Mouse (Mus musculus) heart, embryonic 13.5 days (tissue): ENCODE results near the gene Ndufs1. TPM values are rescaled to one million over a fixed set of nuclear protein-coding genes. Genes with fewer than 3 reads are reported as not detected.

Source experiments
- ATAC-seq: fragments of 200-750 bp; cut with Nextera tagmentation; 2 replicates; pipeline ENCODE4 v1.8.0; 2017; ENCODE audit warnings: moderate TSS enrichment; ENCODE audit not compliant: insufficient number of reproducible peaks, low FRiP score, low TSS enrichment; ENCODE audit errors: extremely low read depth
- H3K27ac ChIP-seq: fragments of 300-500 bp; sonication (generic); replicated peaks from 2 replicates; pipeline ENCODE4 v1.5.1; 2015; ENCODE audit warnings: moderate library complexity, mild to moderate bottlenecking, inconsistent platforms
- H3K27me3 ChIP-seq: fragments of 300-500 bp; sonication (generic); replicated peaks from 2 replicates; pipeline ENCODE4 v1.6.1; 2015; ENCODE audit warnings: mild to moderate bottlenecking, inconsistent platforms
- H3K36me3 ChIP-seq: fragments of 300-500 bp; sonication (generic); 2 replicates; pipeline ENCODE4 v1.6.1; 2015; ENCODE audit warnings: mild to moderate bottlenecking, inconsistent platforms
- H3K4me1 ChIP-seq: fragments of 300-500 bp; sonication (generic); 2 replicates; pipeline ENCODE4 v1.6.1; 2015; ENCODE audit warnings: inconsistent platforms
- H3K4me2 ChIP-seq: fragments of 300-500 bp; sonication (generic); 2 replicates; pipeline ENCODE4 v1.6.1; 2015; ENCODE audit warnings: inconsistent platforms, mild to moderate bottlenecking, moderate library complexity
- H3K4me3 ChIP-seq: fragments of 300-500 bp; sonication (generic); 2 replicates; pipeline ENCODE4 v1.5.1; 2015; ENCODE audit warnings: moderate library complexity, mild to moderate bottlenecking, inconsistent platforms
- H3K9ac ChIP-seq: fragments of 300-500 bp; sonication (generic); 2 replicates; pipeline ENCODE4 v1.6.1; 2015; ENCODE audit warnings: inconsistent platforms, mild to moderate bottlenecking, moderate library complexity
- H3K9me3 ChIP-seq: fragments of 300-500 bp; sonication (generic); 2 replicates; pipeline ENCODE4 v1.6.1; 2016; ENCODE audit warnings: inconsistent platforms
- WGBS: fragments of 180-500 bp; shearing (Covaris S2); methylation state at CpG from one replicate; pipeline ENCODE4 v1.1.7; 2015; ENCODE audit warnings: mixed read lengths; 5-methylcytosine and 5-hydroxymethylcytosine counted together
- polyA plus RNA-seq: library from polyadenylated mRNA; unstranded; fragments of >200 nt; fragmentation: Nextera tagmentation; extraction: Ambion mirVana; gene quantifications from 2 replicates; pipeline ENCODE4 v1.2.1, GENCODE M21; 2015

Ndufs1 gene
- polyA plus RNA-seq, 1 experiment from 2014 or later = 299 TPM

DNA sequence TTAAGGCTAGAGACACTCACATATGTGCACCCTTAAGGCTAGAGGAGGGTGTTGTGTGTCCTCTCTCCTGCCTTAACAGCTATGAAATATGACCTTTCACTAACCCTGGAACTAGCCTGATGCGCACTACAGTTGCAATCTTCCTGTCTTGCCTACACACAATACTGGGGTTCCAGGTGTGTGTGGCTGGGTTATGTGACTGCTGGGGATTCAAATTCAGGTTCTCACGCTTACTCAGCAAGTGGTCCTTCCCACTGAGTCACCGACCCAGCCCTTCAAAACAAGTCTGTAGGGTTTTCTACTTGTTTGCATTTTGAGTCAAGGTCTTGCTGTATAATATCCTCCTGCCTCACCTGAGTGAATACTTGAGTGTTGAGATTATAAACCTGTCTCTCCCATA, 42.1 kb downstream of the Ndufs1 start:
- 78% methylated on average over 3 of the region's 3 CpGs for WGBS
- Histone ChIP-seq H3K36me3 (peaks cover 19% of the 10 kb centered on the region), H3K9ac (no peak overlapping the region), H3K4me3 (no peak overlapping the region), H3K4me1 (peaks cover 10% of the 10 kb centered on the region), H3K27ac (no peak overlapping the region), H3K27me3 (no peaks in the 10 kb centered on the region), H3K9me3 (no peaks in the 10 kb centered on the region), H3K4me2 (no peak overlapping the region)
- ATAC-seq = no peak

DNA sequence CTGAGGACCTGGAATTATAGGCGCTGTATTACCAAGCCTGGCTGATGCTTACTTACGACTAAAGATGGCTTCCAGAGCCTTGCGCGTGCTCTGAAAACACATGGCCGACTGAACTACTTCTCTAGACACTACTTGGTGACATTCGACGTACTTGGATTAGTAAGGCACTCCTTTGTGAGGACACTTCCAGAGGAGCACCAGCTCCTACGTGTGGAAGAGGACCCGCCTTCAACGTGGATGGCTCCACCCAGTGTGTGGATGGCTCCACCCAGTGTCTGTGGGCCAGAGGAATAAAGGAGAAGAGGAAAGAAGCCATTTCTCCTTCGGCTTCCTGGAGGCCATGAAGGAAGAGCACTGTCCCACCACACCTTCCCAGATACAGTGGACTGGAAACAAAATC, 44.9 kb downstream of the Ndufs1 start:
- Histone ChIP-seq H3K4me2 (no peak overlapping the region), H3K4me1 (peaks cover 10% of the 10 kb centered on the region), H3K36me3 (peaks cover 20% of the 10 kb centered on the region), H3K27me3 (no peaks in the 10 kb centered on the region), H3K27ac (no peak overlapping the region), H3K4me3 (no peak overlapping the region), H3K9me3 (no peaks in the 10 kb centered on the region), H3K9ac (no peak overlapping the region)
- WGBS = 87% methylated on average over 11 of the region's 11 CpGs
- ATAC-seq = no peak

GRCm38 (mm10) chr1:63130883-63131282, 45.8 kb downstream of the Ndufs1 start:
- peaks cover 26% of the 10 kb centered on the region for H3K36me3 ChIP-seq
- H3K9ac ChIP-seq = no peak overlapping the region
- no peak for ATAC-seq
- H3K4me1 ChIP-seq = peaks cover 10% of the 10 kb centered on the region
- H3K4me2 ChIP-seq = no peak overlapping the region
- H3K9me3 ChIP-seq = no peaks in the 10 kb centered on the region
- no peak overlapping the region for H3K27ac ChIP-seq
- no peaks in the 10 kb centered on the region for H3K27me3 ChIP-seq
- WGBS = 74% methylated on average over 2 of the region's 2 CpGs
- no peak overlapping the region for H3K4me3 ChIP-seq

GRCm38 (mm10) chr1:63129857-63130690, 46.6 kb downstream of the Ndufs1 start:
- peaks cover 34% of the 10 kb centered on the region for H3K36me3 ChIP-seq
- peak; percentile 62 for ATAC-seq
- peak overlapping the region; percentile 49 for H3K4me3 ChIP-seq
- peaks cover 10% of the 10 kb centered on the region for H3K4me1 ChIP-seq
- no peaks in the 10 kb centered on the region for H3K27me3 ChIP-seq
- no peaks in the 10 kb centered on the region for H3K9me3 ChIP-seq
- H3K9ac ChIP-seq = peak overlapping the region; percentile 77
- WGBS = 14% methylated on average over 18 of the region's 18 CpGs
- 0 out of 2 replicates have a peak overlapping the region, but pooled peaks have one; percentile 53 for H3K27ac ChIP-seq
- H3K4me2 ChIP-seq = peak overlapping the region; percentile 76

GRCm38 (mm10) chr1:63129273-63129672, 47.4 kb downstream of the Ndufs1 start:
- peaks cover 40% of the 10 kb centered on the region for H3K36me3 ChIP-seq
- no peak overlapping the region for H3K9ac ChIP-seq
- H3K4me1 ChIP-seq = peaks cover 10% of the 10 kb centered on the region
- WGBS = 71% methylated on average over 3 of the region's 3 CpGs
- no peak for ATAC-seq
- H3K27ac ChIP-seq = no peak overlapping the region
- H3K27me3 ChIP-seq = no peaks in the 10 kb centered on the region
- H3K4me2 ChIP-seq = peak overlapping the region; percentile 76
- no peaks in the 10 kb centered on the region for H3K9me3 ChIP-seq
- peak overlapping the region; percentile 49; the same call in 1 of the 2 replicates for H3K4me3 ChIP-seq

- ATAC-seq = no peak
- H3K4me1 ChIP-seq = peaks cover 10% of the 10 kb centered on the region
Measured at GRCm38 (mm10) chr1:63126206-63126605, 50.4 kb downstream of the Ndufs1 start.

DNA sequence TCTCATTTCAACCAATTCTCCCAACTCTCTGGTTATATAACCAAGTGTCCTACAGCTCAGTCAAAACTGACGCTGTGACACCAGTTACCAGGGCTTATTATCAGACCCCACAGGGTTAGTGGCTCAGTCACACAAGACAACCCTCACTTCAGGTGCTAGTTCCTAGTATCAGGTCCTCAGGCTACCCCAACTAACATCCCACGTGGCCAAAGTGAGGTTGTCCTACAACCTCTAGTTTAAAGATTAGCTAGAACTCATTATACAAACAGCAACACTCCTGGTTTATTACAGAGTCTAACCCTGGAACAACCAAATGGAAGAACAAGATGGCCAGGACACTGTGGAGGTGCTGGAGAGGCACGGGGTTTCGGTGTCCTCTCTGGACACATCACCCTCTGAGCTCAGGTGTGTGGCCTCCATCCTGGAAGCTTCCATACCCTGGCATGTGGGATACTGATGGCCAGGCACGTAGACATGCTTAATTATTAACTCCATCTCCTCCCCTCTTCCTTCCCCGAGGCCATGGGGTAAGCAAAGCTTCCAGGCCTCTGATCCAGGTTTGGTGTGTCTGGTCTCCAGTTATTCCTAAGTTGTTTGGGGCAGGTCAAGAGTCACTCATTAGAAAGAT, 52.7 kb downstream of the Ndufs1 start:
- Histone ChIP-seq H3K4me1 (no peaks in the 10 kb centered on the region; the same call in 1 of the 2 replicates), H3K36me3 (peaks cover 85% of the 10 kb centered on the region), H3K9ac (no peak overlapping the region), H3K9me3 (0 out of 2 replicates have a peak, but pooled peaks cover 3% of the 10 kb centered on the region), H3K4me2 (no peak overlapping the region), H3K27ac (no peak overlapping the region), H3K4me3 (no peak overlapping the region), H3K27me3 (no peaks in the 10 kb centered on the region)
- ATAC-seq = no peak
- 82% methylated on average over 6 of the region's 6 CpGs for WGBS

More at GRCm38 (mm10) chr1:63126206-63126605, 50.4 kb downstream of the Ndufs1 start:
- Histone ChIP-seq H3K4me2 (no peak overlapping the region), H3K4me3 (no peak overlapping the region), H3K27ac (no peak overlapping the region), H3K9ac (no peak overlapping the region), H3K36me3 (peaks cover 63% of the 10 kb centered on the region), H3K27me3 (no peaks in the 10 kb centered on the region), H3K9me3 (no peaks in the 10 kb centered on the region)
- WGBS = 90% methylated on average over 3 of the region's 3 CpGs

DNA sequence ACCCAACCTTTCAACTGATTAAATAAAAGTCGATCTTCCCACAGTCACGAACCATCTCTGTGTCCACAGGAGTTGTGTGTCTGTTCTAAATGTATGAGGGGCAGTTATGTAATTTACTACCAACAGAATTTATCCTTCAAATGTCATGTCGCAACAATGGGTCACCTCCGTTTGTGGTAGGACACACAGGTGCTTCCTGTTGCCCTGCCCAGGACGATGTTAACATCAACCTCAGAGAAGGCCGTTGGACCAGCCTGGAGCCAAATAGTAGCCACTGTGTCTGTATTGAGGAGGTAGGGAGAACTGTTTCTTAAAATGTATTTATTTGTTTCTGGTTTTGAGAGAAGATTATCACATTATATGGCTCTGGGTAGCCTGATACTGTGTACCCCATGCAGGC, 54.6 kb downstream of the Ndufs1 start:
- 89% methylated on average over 6 of the region's 6 CpGs for WGBS
- ATAC-seq = no peak

DNA sequence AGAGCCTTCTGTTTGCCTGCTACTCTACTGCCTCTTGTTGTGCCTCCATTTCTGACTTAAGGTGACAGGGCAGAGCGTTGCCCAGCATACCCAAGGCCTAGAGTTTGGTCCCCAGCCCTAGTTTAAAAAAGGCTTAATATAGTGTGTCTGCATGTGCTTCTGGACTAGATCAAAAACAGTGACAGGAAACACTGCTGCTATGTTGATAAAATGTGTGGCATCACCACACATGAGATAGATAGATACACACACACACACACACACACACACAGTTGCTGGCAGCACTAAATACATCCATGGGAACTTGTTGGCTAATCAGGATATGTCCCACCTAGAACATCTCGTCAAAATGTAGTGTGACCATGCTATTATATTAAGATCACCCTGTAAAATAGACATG, 56.3 kb downstream of the Ndufs1 start:
- no peak for ATAC-seq

More for the DNA sequence above, 54.6 kb downstream of the Ndufs1 start:
- Histone ChIP-seq H3K36me3 (peaks cover 86% of the 10 kb centered on the region), H3K27me3 (no peaks in the 10 kb centered on the region), H3K4me1 (peaks cover 4% of the 10 kb centered on the region; the same call in 1 of the 2 replicates), H3K9me3 (0 out of 2 replicates have a peak, but pooled peaks cover 3% of the 10 kb centered on the region), H3K27ac (no peak overlapping the region), H3K4me2 (no peak overlapping the region), H3K4me3 (no peak overlapping the region), H3K9ac (no peak overlapping the region)

DNA sequence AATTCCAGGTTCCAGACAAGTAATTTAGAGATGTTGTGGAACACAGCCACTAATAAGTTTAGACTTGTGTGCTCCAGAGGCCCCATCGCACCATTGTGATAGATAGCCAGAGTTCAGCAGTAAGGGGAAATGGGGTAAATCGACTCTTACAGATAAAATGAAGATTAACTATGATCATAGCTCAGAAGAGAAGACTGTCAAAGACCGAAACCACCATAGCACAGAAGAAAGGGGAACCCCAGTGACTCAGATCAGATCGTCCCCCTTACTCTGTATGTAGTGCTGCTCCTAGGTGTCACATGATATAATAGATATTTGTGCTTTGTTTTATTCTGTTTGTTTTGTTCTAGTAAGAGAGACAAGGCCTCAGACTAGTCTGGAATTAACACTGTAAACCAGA, 57.0 kb downstream of the Ndufs1 start:
- Histone ChIP-seq H3K4me1 (peaks cover 21% of the 10 kb centered on the region), H3K9me3 (0 out of 2 replicates have a peak, but pooled peaks cover 3% of the 10 kb centered on the region), H3K4me2 (no peak overlapping the region), H3K27ac (no peak overlapping the region), H3K36me3 (peaks cover 70% of the 10 kb centered on the region), H3K4me3 (no peak overlapping the region), H3K9ac (no peak overlapping the region), H3K27me3 (no peaks in the 10 kb centered on the region)
- no peak for ATAC-seq
- 88% methylated on average over 4 of the region's 4 CpGs for WGBS

More for the DNA sequence above, 56.3 kb downstream of the Ndufs1 start:
- Histone ChIP-seq H3K9me3 (0 out of 2 replicates have a peak, but pooled peaks cover 3% of the 10 kb centered on the region), H3K27me3 (no peaks in the 10 kb centered on the region), H3K9ac (no peak overlapping the region), H3K4me1 (peaks cover 20% of the 10 kb centered on the region), H3K36me3 (peaks cover 75% of the 10 kb centered on the region), H3K27ac (no peak overlapping the region), H3K4me2 (no peak overlapping the region), H3K4me3 (no peak overlapping the region)
- WGBS = 81% methylated on average over 2 of the region's 2 CpGs

DNA sequence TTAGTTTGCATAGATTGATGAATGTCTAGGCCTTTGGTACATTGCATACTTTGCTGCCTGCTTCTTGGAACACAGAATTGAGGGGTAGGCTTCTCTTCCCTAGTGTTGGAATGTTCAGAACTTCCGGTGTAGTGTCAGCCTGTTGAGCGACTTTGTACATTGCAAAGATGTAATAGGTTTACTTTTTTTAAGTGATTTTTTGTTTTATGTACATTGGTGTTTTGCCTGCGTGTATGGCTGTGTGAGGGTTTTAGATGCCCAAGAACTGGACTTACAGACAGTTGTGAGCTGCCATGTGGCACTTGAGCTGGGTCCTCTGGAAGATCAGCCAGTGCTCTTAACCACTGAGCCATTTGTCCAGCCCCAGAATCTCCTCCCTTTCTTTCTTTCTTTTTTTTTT, 61.1 kb downstream of the Ndufs1 start:
- no peaks in the 10 kb centered on the region for H3K27me3 ChIP-seq
- peak overlapping the region; percentile 95 for H3K4me3 ChIP-seq
- 33% methylated on average over 3 of the region's 3 CpGs for WGBS
- H3K36me3 ChIP-seq = peaks cover 30% of the 10 kb centered on the region
- peak overlapping the region; percentile 100 for H3K9ac ChIP-seq
- no peaks in the 10 kb centered on the region for H3K9me3 ChIP-seq
- peak overlapping the region; percentile 91 for H3K4me2 ChIP-seq
- H3K4me1 ChIP-seq = peaks cover 33% of the 10 kb centered on the region
- peak overlapping the region; percentile 99; the same call in 1 of the 2 replicates for H3K27ac ChIP-seq
- ATAC-seq = no peak
